Mouse (Mus musculus) ES-E14 (cell line): Measurements from ENCODE around the gene Nog.

Experiments used
- CHD2 ChIP-seq: IDR thresholded peaks from 2 replicates; pipeline ENCODE4 v1.6.1; 2014; ENCODE audit warnings: mild to moderate bottlenecking, low read depth, low read length, inconsistent platforms
- ZNF384 ChIP-seq: IDR thresholded peaks from 2 replicates; pipeline ENCODE4 v1.6.1; 2012; ENCODE audit warnings: low read depth, low read length, inconsistent platforms

GRCm38 (mm10) chr11:89319675-89320074, 17.5 kb upstream of the Nog start:
- TF ChIP-seq ZNF384, result no peak
- TF ChIP-seq CHD2, result no peak
